Mouse (Mus musculus) heart, embryonic 11.5 days (tissue): ENCODE measurements at regions not wholly inside any gene's neighbourhood (a gene's known extent, or its start where the extent isn't known, plus 50 kb on each side); places are given as distances from the start of the nearest gene placed in this dataset.

Source experiments
- ATAC-seq: fragments of 200-750 bp; cut with Nextera tagmentation; replicated peaks from 2 replicates; pipeline ENCODE4 v1.8.0; 2017; ENCODE audit warnings: moderate library complexity; ENCODE audit not compliant: insufficient number of reproducible peaks, low FRiP score, low TSS enrichment
- H3K27ac ChIP-seq: fragments of 300-500 bp; sonication (generic); 2 replicates; pipeline ENCODE4 v1.5.1; 2014; ENCODE audit warnings: mild to moderate bottlenecking, low read depth, low read length
- H3K27me3 ChIP-seq: fragments of 300-500 bp; sonication (generic); 2 replicates; pipeline ENCODE4 v1.6.1; 2014; ENCODE audit warnings: mild to moderate bottlenecking, low read length, mixed read lengths; ENCODE audit not compliant: control insufficient read depth, insufficient read depth
- H3K36me3 ChIP-seq: fragments of 300-500 bp; sonication (generic); 2 replicates; pipeline ENCODE4 v1.6.1; 2014; ENCODE audit warnings: mild to moderate bottlenecking, low read length, moderate library complexity, mixed read lengths; ENCODE audit not compliant: control insufficient read depth, insufficient read depth
- H3K4me1 ChIP-seq: fragments of 300-500 bp; sonication (generic); 2 replicates; pipeline ENCODE4 v1.6.1; 2014; ENCODE audit warnings: low read length; ENCODE audit not compliant: control insufficient read depth, insufficient read depth
- H3K4me2 ChIP-seq: fragments of 300-500 bp; sonication (generic); 2 replicates; pipeline ENCODE4 v1.6.1; 2014; ENCODE audit warnings: mild to moderate bottlenecking, moderate library complexity
- H3K4me3 ChIP-seq: fragments of 300-500 bp; sonication (generic); 2 replicates; pipeline ENCODE4 v1.5.1; 2014; ENCODE audit warnings: low read depth, low read length
- H3K9ac ChIP-seq: fragments of 300-500 bp; sonication (generic); 2 replicates; pipeline ENCODE4 v1.6.1; 2014; ENCODE audit warnings: mild to moderate bottlenecking, low read depth, low read length, moderate library complexity
- H3K9me3 ChIP-seq: fragments of 300-500 bp; sonication (generic); replicated peaks from 2 replicates; pipeline ENCODE4 v1.6.1; 2016; ENCODE audit warnings: low read length; ENCODE audit not compliant: control insufficient read depth
- WGBS: fragments of 180-500 bp; shearing (Covaris S2); extraction: QIAGEN DNeasy Blood & Tissue Kit; methylation state at CpG from one replicate; pipeline ENCODE4 v1.1.7; 2014; ENCODE audit not compliant: insufficient replicate concordance; 5-methylcytosine and 5-hydroxymethylcytosine counted together

- H3K27ac ChIP-seq, result no peak overlapping the region
- no peaks in the 10 kb centered on the region for H3K4me1 ChIP-seq
- H3K9ac ChIP-seq, result no peak overlapping the region
- no peaks in the 10 kb centered on the region for H3K36me3 ChIP-seq
- H3K9me3 ChIP-seq, result no peaks in the 10 kb centered on the region
- no peak overlapping the region for H3K4me3 ChIP-seq
- peaks cover 3% of the 10 kb centered on the region; the same call in 1 of the 2 replicates for H3K27me3 ChIP-seq
- ATAC-seq, result no peak
- H3K4me2 ChIP-seq, result no peak overlapping the region
- 86% methylated on average over 6 of the region's 6 CpGs for WGBS
These were observed 105.9 kb upstream of the Tmco5 start for GRCm38 (mm10) chr2:116772569-116772968.

DNA sequence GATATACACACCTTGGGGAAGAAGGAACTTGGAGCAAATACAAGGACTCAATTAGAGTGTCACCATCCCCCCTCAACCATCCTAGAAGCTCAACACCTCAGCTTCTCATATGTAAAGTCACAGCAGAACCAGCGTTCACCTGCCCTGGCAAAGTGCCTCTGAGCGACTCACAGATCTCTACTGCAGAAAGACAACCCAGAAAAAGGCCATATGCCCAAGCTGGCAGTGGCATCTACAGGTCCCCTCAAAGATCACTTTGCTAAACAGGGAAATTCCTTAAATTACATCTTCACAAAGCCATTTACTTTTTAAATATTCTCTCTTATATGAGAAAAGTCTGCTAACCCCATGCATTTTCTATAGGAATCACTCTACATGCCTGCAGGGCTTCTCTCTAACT is 78.3 kb upstream of the Tmco5 start:
- WGBS, result 67% methylated on average over 2 of the region's 2 CpGs
- Histone ChIP-seq H3K9me3 (no peaks in the 10 kb centered on the region), H3K4me3 (no peak overlapping the region), H3K4me2 (no peak overlapping the region), H3K27ac (no peak overlapping the region), H3K36me3 (no peaks in the 10 kb centered on the region), H3K27me3 (no peaks in the 10 kb centered on the region), H3K4me1 (no peaks in the 10 kb centered on the region), H3K9ac (no peak overlapping the region)
- no peak for ATAC-seq

- no peak overlapping the region for H3K9ac ChIP-seq
- no peak overlapping the region for H3K4me3 ChIP-seq
- 78% methylated on average over 7 of the region's 7 CpGs for WGBS
- no peaks in the 10 kb centered on the region for H3K9me3 ChIP-seq
- no peak for ATAC-seq
- no peaks in the 10 kb centered on the region for H3K27me3 ChIP-seq
- no peak overlapping the region for H3K27ac ChIP-seq
- no peaks in the 10 kb centered on the region for H3K36me3 ChIP-seq
- no peaks in the 10 kb centered on the region for H3K4me1 ChIP-seq
- H3K4me2 ChIP-seq, result no peak overlapping the region
These were observed 76.9 kb upstream of the Tmco5 start for GRCm38 (mm10) chr2:116801578-116801977.

DNA sequence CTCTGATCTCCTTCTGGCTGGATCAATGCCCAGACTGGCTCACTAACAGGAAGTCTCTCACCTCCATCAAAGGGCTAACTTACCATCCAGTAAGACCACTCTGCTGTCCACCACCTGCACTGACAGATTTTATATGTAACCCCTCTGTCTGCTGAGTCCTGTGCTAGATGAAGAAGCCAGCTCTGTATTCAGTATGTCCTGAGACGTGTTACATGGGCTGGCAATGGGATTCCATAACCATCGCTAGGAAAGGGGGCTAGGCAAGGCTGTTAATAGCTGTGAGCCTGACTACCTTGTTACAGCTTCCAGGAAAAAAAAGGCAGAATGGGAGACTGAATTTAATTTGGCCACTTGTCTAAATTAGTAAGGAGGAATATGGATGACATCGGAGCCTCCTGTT is 71.3 kb upstream of the Tmco5 start:
- no peaks in the 10 kb centered on the region for H3K36me3 ChIP-seq
- no peaks in the 10 kb centered on the region for H3K27me3 ChIP-seq
- H3K4me2 ChIP-seq, result no peak overlapping the region
- H3K27ac ChIP-seq, result no peak overlapping the region
- no peaks in the 10 kb centered on the region for H3K4me1 ChIP-seq
- H3K4me3 ChIP-seq, result no peak overlapping the region
- H3K9me3 ChIP-seq, result no peaks in the 10 kb centered on the region
- H3K9ac ChIP-seq, result no peak overlapping the region
- no peak for ATAC-seq
- WGBS, result 84% methylated on average over 3 of the region's 3 CpGs

DNA sequence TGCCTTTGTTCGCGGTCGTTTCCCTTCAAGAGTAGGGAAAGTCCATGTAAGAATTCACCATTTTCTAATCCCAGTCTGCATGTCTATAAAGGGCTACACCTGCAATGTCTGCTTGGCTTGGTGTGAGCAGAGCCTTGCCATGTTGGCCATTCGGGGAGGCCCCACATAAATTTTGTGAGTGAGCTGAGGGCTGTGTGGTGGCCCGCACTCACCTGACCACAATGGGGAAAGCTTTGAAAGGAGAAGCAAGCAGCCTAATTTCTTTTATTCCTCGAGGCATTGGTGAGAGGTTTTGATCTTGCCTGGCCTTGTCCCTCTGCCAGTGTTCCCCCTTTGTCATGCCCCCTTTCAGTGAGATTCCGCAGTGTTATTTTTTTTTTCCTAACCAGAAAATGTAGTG is 70.9 kb upstream of the Tmco5 start:
- H3K36me3 ChIP-seq, result no peaks in the 10 kb centered on the region
- ATAC-seq, result no peak
- H3K4me3 ChIP-seq, result no peak overlapping the region
- 78% methylated on average over 7 of the region's 7 CpGs for WGBS
- no peak overlapping the region for H3K4me2 ChIP-seq
- H3K9me3 ChIP-seq, result no peaks in the 10 kb centered on the region
- H3K9ac ChIP-seq, result no peak overlapping the region
- no peaks in the 10 kb centered on the region for H3K27me3 ChIP-seq
- H3K27ac ChIP-seq, result no peak overlapping the region
- H3K4me1 ChIP-seq, result no peaks in the 10 kb centered on the region

DNA sequence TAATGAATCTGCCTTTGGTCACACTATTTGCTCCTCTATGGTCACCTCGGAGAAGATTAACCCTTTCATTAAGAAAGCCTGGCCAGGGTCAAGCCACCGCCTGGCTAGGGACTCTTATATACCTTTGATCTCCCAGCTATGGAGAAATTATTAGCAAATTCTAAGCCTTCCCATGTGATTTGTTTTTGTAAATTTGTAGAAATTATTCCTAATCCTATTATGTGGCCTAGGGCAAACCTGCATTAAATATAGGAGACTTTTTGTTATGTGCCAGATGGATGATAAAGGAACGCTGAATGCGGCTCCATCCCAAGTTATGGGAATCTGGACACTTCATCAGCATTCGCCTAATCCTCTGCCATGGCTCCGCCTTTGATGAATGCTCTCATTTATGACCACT is 70.4 kb upstream of the Tmco5 start:
- no peaks in the 10 kb centered on the region for H3K27me3 ChIP-seq
- no peaks in the 10 kb centered on the region for H3K9me3 ChIP-seq
- no peak overlapping the region for H3K27ac ChIP-seq
- no peak overlapping the region for H3K4me3 ChIP-seq
- no peak overlapping the region for H3K9ac ChIP-seq
- no peaks in the 10 kb centered on the region for H3K36me3 ChIP-seq
- ATAC-seq, result no peak
- 86% methylated on average over 6 of the region's 6 CpGs for WGBS
- H3K4me1 ChIP-seq, result no peaks in the 10 kb centered on the region
- H3K4me2 ChIP-seq, result no peak overlapping the region

GRCm38 (mm10) chr2:116808554-116808953 is 69.9 kb upstream of the Tmco5 start:
- WGBS, result 85% methylated on average over 8 of the region's 8 CpGs
- ATAC-seq, result no peak
- Histone ChIP-seq H3K4me3 (no peak overlapping the region), H3K4me2 (no peak overlapping the region), H3K27ac (no peak overlapping the region), H3K9ac (no peak overlapping the region), H3K4me1 (no peaks in the 10 kb centered on the region), H3K36me3 (no peaks in the 10 kb centered on the region), H3K9me3 (no peaks in the 10 kb centered on the region), H3K27me3 (no peaks in the 10 kb centered on the region)

DNA sequence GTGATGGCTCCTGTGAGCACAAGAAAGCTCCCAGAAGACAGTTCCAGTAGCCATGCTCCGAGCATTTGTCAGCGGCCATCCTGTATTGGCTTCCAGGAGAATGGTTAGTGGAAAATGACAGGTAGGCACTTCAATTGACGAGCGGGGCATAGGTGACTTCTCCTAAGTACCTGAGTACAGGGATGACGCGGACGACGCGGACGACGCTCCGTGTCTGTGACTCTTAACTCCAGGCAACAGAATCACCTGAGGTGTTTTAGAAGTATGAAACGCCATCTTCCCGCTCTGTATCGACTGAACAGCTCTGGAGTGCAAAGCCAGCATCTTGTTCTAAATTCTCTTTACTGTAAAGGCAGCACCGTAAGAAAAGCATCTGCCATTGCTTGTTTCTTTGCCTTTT is 68.4 kb upstream of the Tmco5 start:
- Histone ChIP-seq H3K4me2 (no peak overlapping the region), H3K9ac (no peak overlapping the region), H3K27me3 (no peaks in the 10 kb centered on the region), H3K9me3 (no peaks in the 10 kb centered on the region), H3K4me1 (no peaks in the 10 kb centered on the region), H3K27ac (no peak overlapping the region), H3K36me3 (no peaks in the 10 kb centered on the region), H3K4me3 (no peak overlapping the region)
- WGBS, result 91% methylated on average over 16 of the region's 16 CpGs
- no peak for ATAC-seq

DNA sequence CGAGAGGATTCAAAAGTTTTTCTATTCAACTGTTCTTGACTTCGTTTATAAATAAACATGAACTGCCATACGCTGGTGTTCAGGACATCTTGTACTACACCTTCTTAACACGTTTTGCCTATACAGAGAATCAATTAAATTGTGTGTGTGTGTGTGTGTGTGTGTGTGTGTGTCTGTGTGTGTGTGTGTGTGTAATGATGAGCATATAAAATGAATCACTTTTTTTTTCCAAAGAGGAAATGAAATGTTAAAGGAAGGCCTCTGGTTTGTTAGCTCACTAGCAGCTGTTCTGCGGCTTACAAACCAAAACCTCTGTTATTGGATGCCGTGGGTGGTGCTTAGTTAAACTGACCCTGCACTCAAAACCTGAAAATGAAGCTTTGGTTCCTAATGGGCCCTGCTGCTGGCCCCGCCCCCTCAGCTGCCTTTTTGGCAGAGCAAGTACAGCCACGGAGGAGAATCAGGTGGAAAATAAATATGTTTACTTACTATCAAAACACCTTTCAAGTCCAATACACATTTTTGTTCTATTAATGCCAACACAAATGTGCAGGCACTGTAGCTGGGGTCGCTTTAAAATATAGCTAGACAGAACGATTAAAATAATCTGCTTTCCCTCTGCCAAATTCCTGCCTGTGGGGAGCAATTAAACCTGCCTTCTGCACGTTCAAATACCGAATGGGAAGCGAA is 65.5 kb upstream of the Tmco5 start:
- Histone ChIP-seq H3K4me1 (no peaks in the 10 kb centered on the region), H3K27me3 (no peaks in the 10 kb centered on the region), H3K4me3 (no peak overlapping the region), H3K27ac (no peak overlapping the region), H3K9me3 (no peaks in the 10 kb centered on the region), H3K36me3 (no peaks in the 10 kb centered on the region), H3K4me2 (no peak overlapping the region), H3K9ac (no peak overlapping the region)
- ATAC-seq, result no peak
- 50% methylated on average over 13 of the region's 13 CpGs for WGBS
